Mouse (Mus musculus) telencephalon, adult 2 months (tissue): ENCODE measurements around the gene Gp1ba.

Experiments used
- DNase-seq: peaks from one replicate; pipeline ENCODE4 v3.0.0-alpha.2; 2011; ENCODE audit warnings: low read depth, low spot score

Gene Gp1ba

DNA sequence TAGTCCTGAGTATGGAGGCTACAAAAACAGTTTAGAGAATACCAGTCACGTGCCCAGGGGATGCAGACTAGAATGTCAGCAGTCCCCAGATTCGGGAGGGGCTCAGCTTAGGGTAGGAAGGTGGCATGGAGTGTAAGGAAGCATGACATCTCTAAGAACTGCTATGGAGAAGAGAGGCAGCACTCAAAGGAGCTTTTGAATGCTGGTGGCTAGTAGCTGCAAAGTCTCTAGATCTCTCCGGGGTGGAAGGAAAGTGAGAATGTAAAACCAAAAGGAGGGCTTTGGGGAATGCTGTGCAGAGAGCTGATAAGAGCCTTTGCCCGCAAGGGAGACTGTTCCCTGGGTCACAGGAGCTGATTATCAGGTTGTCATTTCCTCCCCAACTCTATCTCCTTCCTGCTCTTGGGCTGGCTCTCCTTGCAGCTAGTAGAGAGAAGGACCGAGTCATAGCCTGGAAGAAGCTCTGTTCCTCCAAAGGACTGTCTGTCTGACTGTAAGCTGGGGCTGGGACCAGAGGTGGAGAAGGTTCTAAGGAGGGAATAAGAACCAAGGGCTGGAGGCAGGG, at the start of gene Gp1ba:
TSS of gene Gp1ba (plus strand) at position 409 of the 565 bp plus-strand sequence.
- DNase-seq = no peak

- no peak for DNase-seq
Measured at GRCm38 (mm10) chr11:70591733-70592132, 47.2 kb upstream of the Gp1ba start.

- no peak for DNase-seq
Measured at GRCm38 (mm10) chr11:70594253-70594989, 44.5 kb upstream of the Gp1ba start.

DNA sequence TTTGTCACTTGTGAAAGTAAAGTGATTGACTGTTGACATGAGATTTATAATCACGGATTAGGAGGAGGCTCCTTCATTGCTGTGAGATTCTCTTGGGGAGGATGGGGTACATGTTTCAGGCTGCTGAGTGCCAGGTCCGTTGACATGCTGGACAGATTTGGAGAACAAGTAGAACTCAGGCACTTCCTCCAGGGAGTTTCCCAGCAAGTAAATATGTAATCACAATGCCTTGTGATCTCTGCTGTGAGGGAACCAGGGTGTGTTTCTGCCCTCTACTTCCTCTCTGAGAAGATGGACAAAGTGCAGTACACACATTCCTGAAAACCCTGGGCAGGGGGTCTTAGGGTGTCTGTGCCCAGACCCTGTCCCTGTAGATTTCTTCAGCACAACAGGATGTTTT, 43.3 kb upstream of the Gp1ba start:
- no peak for DNase-seq

DNA sequence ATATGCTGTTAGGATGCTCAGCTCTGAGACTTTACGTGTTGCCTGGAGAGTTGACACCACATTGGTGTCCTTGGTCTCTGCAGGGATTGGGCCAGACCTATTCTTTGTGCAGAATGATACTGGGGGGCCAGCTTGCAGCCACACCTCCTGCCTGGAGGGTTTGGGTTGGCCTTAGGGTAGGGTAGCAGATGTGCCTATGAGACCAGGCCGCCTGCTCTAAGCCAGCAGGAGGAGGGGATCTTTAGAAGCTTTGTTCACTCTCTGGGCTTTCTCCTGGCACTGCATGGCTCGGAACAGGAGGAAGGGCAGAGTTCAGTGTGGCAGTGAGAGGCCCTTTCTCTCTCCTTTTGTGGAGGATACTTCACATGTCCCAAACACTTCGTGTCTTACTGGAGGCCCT, 42.8 kb upstream of the Gp1ba start:
- no peak for DNase-seq

DNA sequence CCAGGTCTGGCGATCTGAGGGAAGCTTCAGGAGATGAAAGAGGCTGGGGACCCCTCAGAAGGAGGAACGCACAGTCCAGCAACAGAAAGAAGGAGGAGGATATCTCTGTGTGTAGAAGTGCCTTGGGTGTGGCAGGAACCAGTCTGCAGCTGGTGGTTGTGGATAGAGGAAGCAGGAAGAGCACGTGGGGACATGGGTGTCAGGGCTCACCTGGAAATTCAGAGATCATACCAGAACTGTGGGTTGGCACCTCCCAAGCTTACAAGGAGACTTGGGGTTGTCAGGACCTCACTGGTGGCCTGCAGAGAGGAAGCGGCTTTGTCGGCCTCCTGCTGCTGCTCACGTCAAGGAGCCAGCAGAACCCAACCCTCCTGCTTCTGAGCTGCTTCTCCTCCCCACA, 41.6 kb upstream of the Gp1ba start:
- no peak for DNase-seq

- no peak for DNase-seq
Measured at GRCm38 (mm10) chr11:70598451-70598953, 40.4 kb upstream of the Gp1ba start.

DNA sequence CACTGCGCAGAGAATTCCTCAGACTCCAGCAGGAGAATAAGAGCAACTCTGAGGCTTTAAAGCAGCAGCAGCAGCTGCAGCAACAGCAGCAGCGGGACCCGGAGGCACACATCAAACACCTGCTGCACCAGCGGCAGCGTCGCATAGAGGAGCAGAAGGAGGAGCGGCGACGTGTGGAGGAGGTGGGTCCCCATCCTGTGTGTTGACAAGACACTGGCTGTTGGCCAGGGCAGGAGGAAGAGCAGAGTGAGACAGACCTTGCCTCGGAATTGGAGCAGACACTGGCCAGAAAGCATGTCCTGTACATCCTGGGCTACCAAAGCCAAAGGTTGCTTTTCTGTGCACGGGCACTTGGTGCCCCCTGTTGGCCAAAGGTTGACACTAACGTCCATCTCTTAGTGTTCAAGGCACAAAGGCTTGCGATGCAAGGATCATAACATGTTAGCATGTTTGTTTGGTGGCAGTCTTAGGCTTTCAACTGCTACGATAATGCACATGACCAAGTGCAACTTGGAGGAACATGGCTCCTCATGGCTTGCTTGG, 33.8 kb upstream of the Gp1ba start:
- DNase-seq = no peak

GRCm38 (mm10) chr11:70606717-70607116, 32.2 kb upstream of the Gp1ba start:
- DNase-seq = no peak

DNA sequence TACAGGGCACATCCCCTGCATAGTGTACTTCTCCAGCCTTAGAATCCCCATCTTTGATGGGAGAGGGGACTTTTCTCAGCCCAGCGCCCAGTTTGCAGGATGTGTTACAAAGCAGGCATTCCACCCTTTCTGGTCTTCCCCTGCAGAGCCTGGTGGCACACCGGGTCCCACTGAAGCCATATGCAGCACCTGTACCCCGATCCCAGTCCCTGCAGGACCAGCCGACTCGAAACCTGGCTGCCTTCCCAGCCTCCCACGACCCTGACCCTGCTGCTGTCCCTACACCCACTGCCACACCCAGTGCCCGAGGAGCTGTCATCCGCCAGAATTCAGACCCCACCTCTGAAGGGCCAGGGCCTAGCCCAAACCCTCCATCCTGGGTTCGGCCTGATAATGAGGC, 31.3 kb upstream of the Gp1ba start:
- DNase-seq = no peak

- DNase-seq = no peak
Measured at GRCm38 (mm10) chr11:70608381-70609066, 30.4 kb upstream of the Gp1ba start.

DNA sequence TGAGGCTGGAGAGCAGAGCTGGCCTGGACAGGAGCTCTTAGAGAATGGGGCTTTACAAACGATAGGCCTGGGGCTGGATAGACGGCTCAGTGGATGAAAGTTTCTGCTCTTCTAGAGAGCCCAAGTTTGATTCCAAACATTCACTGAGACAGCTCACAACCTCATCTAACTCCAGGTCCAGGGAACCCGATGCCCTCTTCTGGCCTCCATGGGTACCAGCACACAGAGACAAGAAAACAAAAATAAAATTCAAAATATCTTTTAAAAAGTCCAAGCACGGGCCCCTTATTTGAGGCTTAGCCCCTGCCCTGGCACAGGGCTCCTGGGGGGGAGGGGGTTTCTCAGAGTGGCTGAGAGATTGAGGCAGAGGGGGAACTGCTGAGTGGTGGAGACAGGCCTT, 28.2 kb upstream of the Gp1ba start:
- no peak for DNase-seq

DNA sequence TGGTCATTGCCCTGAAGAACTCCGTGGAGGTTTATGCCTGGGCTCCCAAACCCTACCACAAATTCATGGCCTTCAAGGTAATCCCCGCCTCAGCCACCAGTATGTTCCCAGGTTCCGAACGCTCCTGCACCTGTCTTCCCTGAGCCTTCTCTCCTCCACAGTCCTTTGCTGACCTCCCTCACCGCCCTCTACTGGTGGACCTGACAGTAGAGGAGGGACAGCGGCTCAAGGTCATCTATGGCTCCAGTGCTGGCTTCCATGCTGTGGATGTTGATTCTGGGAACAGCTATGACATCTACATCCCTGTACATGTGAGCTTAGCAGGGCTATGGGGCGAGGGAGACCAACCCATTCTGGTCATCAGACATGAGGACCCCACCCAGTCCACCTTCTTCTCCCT, 26.4 kb upstream of the Gp1ba start:
- no peak for DNase-seq

- DNase-seq = no peak
Measured at GRCm38 (mm10) chr11:70615074-70615473, 23.8 kb upstream of the Gp1ba start.

GRCm38 (mm10) chr11:70615516-70616093, 23.3 kb upstream of the Gp1ba start, which contains the start of gene 4930544D05Rik:
Gene 4930544D05Rik (plus strand): TSS chr11:70615848.
- DNase-seq = no peak

GRCm38 (mm10) chr11:70619101-70619500, 19.8 kb upstream of the Gp1ba start, which contains the start of gene Chrne:
Gene Chrne (minus strand): TSS chr11:70619216.
- no peak for DNase-seq

- DNase-seq = no peak
Measured at GRCm38 (mm10) chr11:70621972-70622814, 16.7 kb upstream of the Gp1ba start.

DNA sequence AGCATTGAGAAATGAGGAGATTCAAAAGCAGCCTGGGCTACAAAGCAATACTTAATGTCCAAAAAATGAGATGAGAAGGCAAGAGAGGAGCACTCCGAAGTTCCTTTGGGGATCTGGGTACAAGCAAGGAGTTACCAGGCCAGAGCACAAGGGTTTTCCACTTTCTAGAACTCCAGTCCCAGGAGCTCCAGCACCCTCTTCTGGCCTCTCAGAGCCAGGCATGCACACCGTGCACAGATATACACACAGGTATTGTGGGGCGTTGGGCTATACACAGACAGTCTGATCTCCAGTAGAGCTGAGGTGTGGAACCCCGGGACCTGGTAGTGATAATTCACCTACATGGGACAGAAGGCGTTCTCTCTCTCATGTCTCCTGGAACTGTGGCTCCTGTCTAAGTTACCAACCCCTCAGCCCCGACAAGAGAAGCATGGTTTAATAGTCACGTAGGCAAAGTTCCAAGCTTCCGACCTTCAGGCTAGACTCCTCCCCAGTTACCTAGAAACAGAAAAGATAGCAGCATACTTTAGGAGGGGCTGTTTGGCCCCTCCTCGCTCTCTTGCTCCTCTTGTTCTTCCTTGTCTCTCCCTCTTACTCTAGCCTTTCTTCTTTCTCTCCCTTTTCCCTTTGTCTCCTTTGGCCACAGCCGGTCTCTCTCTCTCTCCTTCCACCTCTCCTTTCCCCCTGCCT, 15.7 kb upstream of the Gp1ba start:
- DNase-seq = no peak

DNA sequence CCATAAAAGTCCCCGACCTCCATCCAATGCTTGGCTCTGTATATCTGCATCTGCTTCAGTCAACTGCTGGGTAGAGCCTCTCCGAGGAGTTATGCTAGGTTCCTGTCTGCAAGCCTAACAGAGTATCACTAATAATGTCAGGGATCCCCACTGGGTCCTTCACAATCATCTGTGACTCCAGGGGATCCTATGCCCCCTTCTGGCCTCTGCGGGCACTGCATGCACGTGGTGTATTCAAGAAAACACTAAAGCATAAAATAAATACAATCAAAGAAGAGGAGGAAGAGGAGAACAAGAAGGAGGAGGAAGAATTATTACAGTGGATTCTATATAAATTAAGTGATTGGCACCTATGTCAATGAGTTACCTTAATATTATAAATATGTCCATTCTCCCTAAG, 13.4 kb upstream of the Gp1ba start:
- no peak for DNase-seq

GRCm38 (mm10) chr11:70626877-70627276, 12.0 kb upstream of the Gp1ba start:
- no peak for DNase-seq
